Mouse (Mus musculus): ENCODE data around the gene Gm3138.
"Not testable (repeated sequence)": the region's sequence is repeated elsewhere in the genome, so short reads cannot be mapped to it uniquely, and the experiment has no call there.

Gene Gm3138

GRCm38 (mm10) chr14:4249331-4249730 is at the start of gene Gm3138:
Gene Gm3138 (plus strand): TSS chr14:4249631.
- DNase-seq (ENCODE audit: low spot score in 2 of 2), result not testable (repeated sequence)

- not testable (repeated sequence) for DNase-seq (ENCODE audit: low spot score in 2 of 2)
Observed at GRCm38 (mm10) chr14:4269238-4269950, 20.0 kb downstream of the Gm3138 start.

GRCm38 (mm10) chr14:4279828-4280227 is 30.4 kb downstream of the Gm3138 start:
- not testable (repeated sequence) for DNase-seq (ENCODE audit: low spot score in 2 of 2)

Measured in frontal cortex, postnatal 14 days (tissue).